Mouse (Mus musculus) adrenal gland, adult 18-20 months (tissue): ENCODE data around the gene Rbm34. TPM values are rescaled to one million over a fixed set of nuclear protein-coding genes. Genes with fewer than 3 reads are reported as not detected.
"Not testable (repeated sequence)": the region's sequence is repeated elsewhere in the genome, so short reads cannot be mapped to it uniquely, and the experiment has no call there.

ENCODE experiments used
- DNase-seq, 2 experiments: peaks; one replicate each; pipeline ENCODE4 v3.0.0; 2021 to 2022; ENCODE audit warnings: low spot score in 2 of 2
- long read RNA-seq, 2 experiments: library from polyadenylated mRNA; stranded (forward); transcript quantifications; one replicate each; pipeline ENCODE4 v2.0.0; 2021
- total RNA-seq, 2 experiments: library from RNA; stranded (reverse); gene quantifications; 1 replicate in 1 of 2; 2 replicates in 1 of 2; pipeline ENCODE4 v1.2.3; 2021

Gene Rbm34
- 10 to 100 TPM; 10.8 to 11.3 TPM for total RNA-seq
- long read RNA-seq, experiment 1, transcript Rbm34-201 (11 exons, 3,424 nt): major isoform, 8 of 12 reads
- long read RNA-seq, experiment 1, partial matches to known transcripts: 0 of 12 reads
- long read RNA-seq, experiment 1, other reads (novel, unspliced or antisense): 4 of 12 reads
- long read RNA-seq, experiment 2, transcript Rbm34-201 (11 exons, 3,424 nt): major isoform, 9 of 17 reads
- long read RNA-seq, experiment 2, transcript Rbm34-203 (10 exons, 1,509 nt): minor isoform, 5 of 17 reads
- long read RNA-seq, experiment 2, partial matches to known transcripts: 1 of 17 reads
- long read RNA-seq, experiment 2, other reads (novel, unspliced or antisense): 2 of 17 reads

GRCm38 (mm10) chr8:126970579-126971313 is at the start of gene Rbm34:
Gene Rbm34 (minus strand): TSS chr8:126971071.
- DNase-seq: peak; percentile 86 to 91

- DNase-seq: no peak
Observed at GRCm38 (mm10) chr8:127011668-127012067, 40.8 kb upstream of the Rbm34 start.

- no peak for DNase-seq
Observed at GRCm38 (mm10) chr8:126994506-126994905, 23.6 kb upstream of the Rbm34 start.

- no peak for DNase-seq
Observed at GRCm38 (mm10) chr8:126989363-126990153, 18.7 kb upstream of the Rbm34 start.

- DNase-seq: no peak
Observed at GRCm38 (mm10) chr8:126988346-126989006, 17.6 kb upstream of the Rbm34 start.

- peak; percentile 73 to 74 for DNase-seq
Observed at GRCm38 (mm10) chr8:126986495-126986894, 15.6 kb upstream of the Rbm34 start.

GRCm38 (mm10) chr8:126980046-126980445 is 9.2 kb upstream of the Rbm34 start:
- DNase-seq: no peak

GRCm38 (mm10) chr8:126979091-126979920 is 8.4 kb upstream of the Rbm34 start:
- DNase-seq: peak in 1 of 2 experiments; percentile 19

GRCm38 (mm10) chr8:126978535-126978934 is 7.7 kb upstream of the Rbm34 start:
- DNase-seq: not testable (repeated sequence)

GRCm38 (mm10) chr8:126978028-126978427 is 7.2 kb upstream of the Rbm34 start:
- no peak for DNase-seq

- no peak for DNase-seq
Observed at GRCm38 (mm10) chr8:126976608-126977348, 5.9 kb upstream of the Rbm34 start.

- no peak for DNase-seq
Observed at GRCm38 (mm10) chr8:126975706-126976105, 4.8 kb upstream of the Rbm34 start.

- no peak for DNase-seq
Observed at GRCm38 (mm10) chr8:126974511-126974910, 3.6 kb upstream of the Rbm34 start.

GRCm38 (mm10) chr8:126973686-126974265 is 2.9 kb upstream of the Rbm34 start:
- DNase-seq: no peak

- DNase-seq: no peak
Observed at GRCm38 (mm10) chr8:126972649-126973048, 1.8 kb upstream of the Rbm34 start.

- no peak for DNase-seq
Observed at GRCm38 (mm10) chr8:126972102-126972501, 1.2 kb upstream of the Rbm34 start.

- DNase-seq: no peak
Observed at GRCm38 (mm10) chr8:126971314-126971664, 418 bp upstream of the Rbm34 start.

GRCm38 (mm10) chr8:126969546-126969945 is 1.3 kb downstream of the Rbm34 start:
- no peak for DNase-seq

GRCm38 (mm10) chr8:126968107-126968506 is 2.8 kb downstream of the Rbm34 start:
- DNase-seq: no peak
